Mouse (Mus musculus) forebrain, postnatal 0 days (tissue): ENCODE measurements around the gene Eif4e2. TPM values are rescaled to one million over a fixed set of nuclear protein-coding genes. Genes with fewer than 3 reads are reported as not detected.

Experiments
- ATAC-seq: fragments of 200-750 bp; cut with Nextera tagmentation; 2 replicates; pipeline ENCODE4 v1.8.0; 2017; ENCODE audit warnings: mild to moderate bottlenecking, moderate library complexity
- DNase-seq: peaks from one replicate; pipeline ENCODE4 v3.0.0-alpha.2; 2015
- H3K27ac ChIP-seq: fragments of 300-500 bp; sonication (generic); 2 replicates; pipeline ENCODE4 v1.5.1; 2014; ENCODE audit warnings: low read depth, mild to moderate bottlenecking, antibody characterized with exemption, low read length, moderate library complexity, mixed read lengths
- H3K27me3 ChIP-seq: fragments of 300-500 bp; sonication (generic); 2 replicates; pipeline ENCODE4 v1.6.1; 2014; ENCODE audit warnings: mild to moderate bottlenecking, low read length, mixed read lengths; ENCODE audit not compliant: insufficient read depth
- H3K36me3 ChIP-seq: fragments of 300-500 bp; sonication (generic); 2 replicates; pipeline ENCODE4 v1.6.1; 2014; ENCODE audit warnings: mild to moderate bottlenecking, moderate library complexity; ENCODE audit not compliant: insufficient read depth
- H3K4me1 ChIP-seq: fragments of 300-500 bp; sonication (generic); 2 replicates; pipeline ENCODE4 v1.6.1; 2014; ENCODE audit warnings: antibody characterized with exemption; ENCODE audit not compliant: insufficient read depth
- H3K4me2 ChIP-seq: fragments of 300-500 bp; sonication (generic); 2 replicates; pipeline ENCODE4 v1.6.1; 2014; ENCODE audit warnings: low read depth, mild to moderate bottlenecking, moderate library complexity
- H3K4me3 ChIP-seq: fragments of 300-500 bp; sonication (generic); 2 replicates; pipeline ENCODE4 v1.5.1; 2014; ENCODE audit warnings: low read depth, low read length, mixed read lengths
- H3K9ac ChIP-seq: fragments of 300-500 bp; sonication (generic); 2 replicates; pipeline ENCODE4 v1.6.1; 2014; ENCODE audit warnings: mild to moderate bottlenecking
- H3K9me3 ChIP-seq: fragments of 300-500 bp; sonication (generic); 2 replicates; pipeline ENCODE4 v1.6.1; 2016; ENCODE audit warnings: low read length
- CTCF ChIP-seq: sonication (generic); IDR thresholded peaks from 2 replicates; pipeline ENCODE4 v1.5.1; 2016; ENCODE audit warnings: antibody characterized with exemption, control low read depth, low read depth
- whole genome bisulfite sequencing: fragments of 180-500 bp; shearing (Covaris S2); extraction: QIAGEN DNeasy Blood & Tissue Kit; methylation state at CpG from one replicate; pipeline ENCODE4 v1.1.7; 2014; 5-methylcytosine and 5-hydroxymethylcytosine counted together
- polyA plus RNA-seq: library from polyadenylated mRNA; unstranded; fragments of >200 nt; fragmentation: Nextera tagmentation; extraction: Ambion mirVana; gene quantifications from 2 replicates; pipeline ENCODE4 v1.2.1, GENCODE M21; 2015
- total RNA-seq: library from RNA; depleted of rRNA; stranded (reverse); fragments of >200 nt; gene quantifications from 2 replicates; pipeline ENCODE4 v1.2.3, GENCODE M21; 2014; rRNA removed

Eif4e2 gene
- total RNA-seq (71.5 and 81.7 TPM in 2 replicates), polyA plus RNA-seq (77.6 and 87.5 TPM in 2 replicates)

DNA sequence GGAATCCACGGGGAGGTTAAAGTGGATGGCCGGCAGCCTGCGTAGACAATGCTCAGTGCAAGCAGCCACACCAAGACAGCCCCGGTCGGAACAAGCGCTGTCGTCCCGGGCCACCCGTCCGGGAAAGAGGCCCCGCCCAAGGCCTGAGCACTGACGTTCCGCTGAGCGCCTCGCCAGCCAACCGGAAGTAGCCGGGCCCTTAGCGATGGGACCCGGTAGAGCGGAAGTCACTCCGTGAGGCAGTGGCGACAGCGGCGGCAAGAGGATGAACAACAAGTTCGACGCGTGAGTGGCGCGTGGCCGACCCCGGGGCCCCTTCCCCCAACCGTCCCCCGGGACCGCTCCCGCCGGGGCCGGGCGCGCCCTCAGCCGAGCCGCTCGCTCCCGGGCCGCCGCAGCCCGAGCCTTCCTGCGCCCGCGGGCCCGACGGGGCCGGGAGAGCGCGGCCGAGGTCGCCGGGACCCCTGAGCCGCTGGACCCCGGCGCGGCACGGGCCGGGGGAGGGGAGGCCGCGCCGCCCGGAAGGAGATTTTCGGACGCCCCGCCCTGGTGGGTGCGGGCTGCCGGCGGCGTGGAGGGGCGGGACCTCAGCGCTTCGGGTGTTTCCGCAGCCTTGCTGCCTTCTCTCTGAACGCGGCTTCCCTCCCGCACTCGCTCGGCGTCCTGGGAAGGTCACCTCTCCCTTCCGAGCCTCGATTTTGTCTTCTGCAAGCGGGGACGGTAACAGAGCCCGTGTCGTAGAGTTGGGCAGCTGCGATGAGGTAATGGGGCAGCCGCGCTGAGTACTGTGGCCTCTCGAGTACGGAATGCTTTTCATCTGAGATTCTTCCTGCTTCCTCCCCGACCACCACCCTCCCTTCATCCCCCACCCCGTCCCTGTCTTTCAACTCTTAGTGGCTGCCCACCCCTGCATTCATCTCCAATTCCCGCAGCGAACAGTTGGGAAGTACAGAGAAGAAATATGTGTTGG is at the start of gene Eif4e2:
Eif4e2 (plus strand) TSS at position 180 of the 970 bp plus-strand sequence.
- no peaks in the 10 kb centered on the region for H3K27me3 ChIP-seq
- ATAC-seq (peak; percentile 99), DNase-seq (peak; percentile 96)
- H3K36me3 ChIP-seq = no peaks in the 10 kb centered on the region
- peaks cover 19% of the 10 kb centered on the region for H3K4me1 ChIP-seq
- 2% methylated on average over 59 of the region's 99 CpGs for WGBS
- H3K9ac ChIP-seq = peak within 1 kb of the TSS; percentile 94
- peak within 1 kb of the TSS; percentile 67 for H3K4me2 ChIP-seq
- H3K4me3 ChIP-seq = peak within 1 kb of the TSS; percentile 97
- no peaks in the 10 kb centered on the region for H3K9me3 ChIP-seq
- peak within 1 kb of the TSS; percentile 98 for H3K27ac ChIP-seq
- TF ChIP-seq CTCF = peak; percentile 50

DNA sequence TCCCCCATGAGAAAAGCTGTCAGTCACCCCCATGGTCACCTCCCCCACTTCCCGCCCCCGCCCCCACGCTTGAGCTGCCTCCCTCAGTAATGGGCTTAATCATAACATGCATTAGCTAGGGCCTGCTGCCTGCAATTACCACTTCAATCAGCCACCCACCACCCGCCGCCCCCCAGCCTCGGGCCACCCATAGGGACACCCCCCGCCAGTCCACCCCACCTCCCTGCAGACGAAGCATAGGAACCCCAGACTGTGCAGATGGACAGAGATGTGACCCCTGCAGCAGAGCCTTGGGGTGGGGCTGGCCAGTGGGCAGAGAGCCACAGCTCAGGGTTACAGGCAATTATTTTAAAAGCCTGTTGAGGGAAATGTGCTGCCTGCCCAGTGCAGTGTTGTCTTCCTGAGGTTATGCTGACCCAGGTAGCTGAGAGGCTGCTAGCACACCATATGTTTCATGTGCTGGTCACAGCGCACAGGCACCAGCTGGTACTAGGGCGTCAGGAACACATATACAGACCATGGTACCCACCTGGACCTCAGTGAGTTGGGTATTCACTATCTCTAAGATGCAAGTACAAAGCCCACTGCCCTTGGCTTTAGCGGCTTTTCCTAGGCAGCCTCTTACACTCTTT is 49.4 kb upstream of the Eif4e2 start:
- peaks cover 3% of the 10 kb centered on the region; the same call in 1 of the 2 replicates for H3K4me1 ChIP-seq
- no peak overlapping the region for H3K4me2 ChIP-seq
- WGBS = 27% methylated on average over 11 of the region's 11 CpGs
- ATAC-seq (peak; percentile 32), DNase-seq (no peak)
- no peaks in the 10 kb centered on the region for H3K27me3 ChIP-seq
- H3K36me3 ChIP-seq = no peaks in the 10 kb centered on the region
- H3K27ac ChIP-seq = no peak overlapping the region
- H3K9ac ChIP-seq = no peak overlapping the region
- no peaks in the 10 kb centered on the region for H3K9me3 ChIP-seq
- no peak overlapping the region for H3K4me3 ChIP-seq
- no peak for TF ChIP-seq CTCF

DNA sequence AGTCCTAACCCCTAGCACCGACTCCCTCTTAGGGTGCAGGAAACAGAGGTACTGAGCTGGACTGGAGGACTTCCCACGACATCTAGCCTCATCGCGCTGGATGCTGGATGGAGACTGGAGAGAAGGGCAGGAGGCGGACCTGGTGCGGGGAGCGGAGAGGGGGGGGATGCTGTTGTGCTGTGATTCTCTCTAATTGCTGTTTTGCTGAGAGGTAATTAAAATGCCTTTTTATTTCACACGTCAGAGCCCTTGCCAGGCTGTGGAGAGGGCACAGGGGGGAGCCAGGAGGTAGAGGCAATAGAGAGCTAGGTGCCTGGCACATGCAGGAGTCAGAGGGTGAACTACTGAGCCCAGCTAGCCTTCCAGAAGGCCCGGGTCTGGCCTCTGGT is 48.9 kb upstream of the Eif4e2 start:
- Histone ChIP-seq H3K4me3 (no peak overlapping the region), H3K27me3 (no peaks in the 10 kb centered on the region), H3K36me3 (no peaks in the 10 kb centered on the region), H3K4me1 (peaks cover 3% of the 10 kb centered on the region; the same call in 1 of the 2 replicates), H3K27ac (no peak overlapping the region), H3K4me2 (no peak overlapping the region), H3K9me3 (no peaks in the 10 kb centered on the region), H3K9ac (no peak overlapping the region)
- TF ChIP-seq CTCF = no peak
- WGBS = 26% methylated on average over 9 of the region's 9 CpGs
- no peak for DNase-seq
- peak; percentile 14; the same call in 1 of the 2 replicates for ATAC-seq

DNA sequence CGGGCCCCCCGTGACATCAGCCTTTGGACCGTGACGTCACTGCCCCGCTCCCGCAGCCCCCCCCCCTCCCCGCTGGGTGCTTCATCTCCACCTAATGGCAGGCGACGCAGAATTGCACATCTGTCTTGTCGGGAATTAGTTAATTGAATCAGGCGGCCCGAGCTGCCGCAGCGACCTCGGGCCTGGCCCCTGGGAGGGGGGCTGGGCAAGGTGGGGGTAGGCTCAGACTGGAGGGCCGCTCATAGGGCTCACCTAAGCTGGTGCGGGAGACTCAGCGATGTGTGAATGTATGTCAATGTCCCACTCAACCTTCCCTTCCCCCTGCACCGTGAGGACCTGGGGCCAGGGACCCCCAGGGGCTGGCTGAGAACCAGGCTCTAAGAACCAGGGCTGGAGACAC is 43.3 kb upstream of the Eif4e2 start:
- H3K4me3 ChIP-seq = no peak overlapping the region
- H3K4me1 ChIP-seq = no peaks in the 10 kb centered on the region; the same call in 1 of the 2 replicates
- no peak for TF ChIP-seq CTCF
- H3K27me3 ChIP-seq = no peaks in the 10 kb centered on the region
- H3K9ac ChIP-seq = no peak overlapping the region
- H3K9me3 ChIP-seq = no peaks in the 10 kb centered on the region
- H3K36me3 ChIP-seq = no peaks in the 10 kb centered on the region
- ATAC-seq = peak; percentile 0; the same call in 1 of the 2 replicates
- DNase-seq = no peak
- 10% methylated on average over 19 of the region's 19 CpGs for WGBS
- no peak overlapping the region for H3K27ac ChIP-seq
- 0 out of 2 replicates have a peak overlapping the region, but pooled peaks have one; percentile 27 for H3K4me2 ChIP-seq

DNA sequence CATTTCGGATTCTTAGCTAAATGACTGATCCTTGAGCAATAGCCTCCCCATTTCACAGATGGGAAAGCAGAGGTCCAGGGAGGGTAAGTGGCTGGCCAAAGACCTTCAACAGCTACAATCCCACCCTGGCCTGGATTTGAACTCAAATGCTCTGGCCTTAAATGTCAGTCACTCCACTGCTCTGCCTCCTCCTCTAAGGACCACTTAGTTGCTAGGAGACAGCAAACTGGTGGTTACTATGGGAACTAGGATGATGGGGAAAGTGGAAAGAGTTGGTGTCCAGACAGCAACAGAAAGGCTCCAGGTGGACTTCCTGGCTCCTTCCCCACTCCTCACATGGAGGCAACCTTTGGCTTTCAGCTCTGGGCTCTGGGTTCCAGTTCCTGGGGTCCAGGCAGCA is 42.4 kb upstream of the Eif4e2 start:
- DNase-seq (peak; percentile 50), ATAC-seq (0 out of 2 replicates have a peak, but pooled peaks have one; percentile 25)
- TF ChIP-seq CTCF = no peak
- H3K4me1 ChIP-seq = peaks cover 6% of the 10 kb centered on the region; the same call in 1 of the 2 replicates
- H3K9ac ChIP-seq = no peak overlapping the region
- WGBS = 77% methylated on average over 1 of the region's 1 CpGs
- no peaks in the 10 kb centered on the region for H3K27me3 ChIP-seq
- no peak overlapping the region for H3K4me3 ChIP-seq
- H3K9me3 ChIP-seq = no peaks in the 10 kb centered on the region
- no peak overlapping the region for H3K27ac ChIP-seq
- no peaks in the 10 kb centered on the region for H3K36me3 ChIP-seq
- H3K4me2 ChIP-seq = no peak overlapping the region

DNA sequence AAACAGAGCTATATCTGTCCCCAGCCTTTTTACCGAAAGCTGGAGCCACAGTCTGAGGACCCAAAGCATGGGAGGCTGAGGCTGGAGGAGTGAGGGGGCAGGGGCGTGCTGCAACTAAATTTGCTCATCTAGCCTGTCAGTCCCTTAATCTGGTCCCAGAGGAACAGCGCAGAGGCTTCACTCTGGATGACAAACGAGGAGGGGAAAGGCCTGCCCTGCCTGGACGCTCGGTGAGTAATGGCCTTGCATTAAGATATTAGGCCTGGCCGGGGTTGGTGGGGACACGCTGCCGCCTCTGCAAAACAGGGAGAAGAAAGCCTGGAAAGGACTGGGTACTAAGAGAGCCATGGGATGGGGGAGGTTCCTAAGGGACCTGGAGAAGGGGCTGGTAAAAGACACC is 41.4 kb upstream of the Eif4e2 start:
- Histone ChIP-seq H3K36me3 (no peaks in the 10 kb centered on the region), H3K4me2 (no peak overlapping the region), H3K9ac (no peak overlapping the region), H3K9me3 (no peaks in the 10 kb centered on the region), H3K27ac (no peak overlapping the region), H3K27me3 (no peaks in the 10 kb centered on the region), H3K4me1 (peaks cover 6% of the 10 kb centered on the region; the same call in 1 of the 2 replicates), H3K4me3 (no peak overlapping the region)
- no peak for TF ChIP-seq CTCF
- ATAC-seq = no peak
- whole genome bisulfite sequencing = 58% methylated on average over 9 of the region's 9 CpGs
- DNase-seq = no peak
